Mouse (Mus musculus): ENCODE results near the gene Plxdc2. TPM values are rescaled to one million over a fixed set of nuclear protein-coding genes. Genes with fewer than 3 reads are reported as not detected.

Plxdc2 gene
- polyA plus RNA-seq, 1 experiment from 2014 or later, result 39.0 TPM

DNA sequence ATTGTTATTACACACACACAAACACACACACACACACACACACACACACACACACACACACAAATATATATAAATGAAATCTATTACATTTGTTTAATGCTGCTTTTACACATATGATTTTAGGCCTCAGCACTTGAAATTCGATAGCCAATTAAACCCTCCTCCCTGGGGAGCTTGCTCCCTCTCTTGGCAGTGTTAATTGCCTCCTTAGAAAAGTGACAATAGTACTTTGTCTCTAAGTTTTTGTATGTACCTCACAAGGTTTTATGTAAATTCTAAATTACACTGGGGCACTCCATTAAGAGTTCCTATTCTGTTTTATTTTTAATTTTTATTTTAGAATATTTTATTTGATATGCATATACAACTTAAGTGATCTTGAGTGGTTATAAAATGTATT lies 176.1 kb downstream of the Plxdc2 start:
- ATAC-seq (replicated peaks; ENCODE audit: low FRiP score, low read depth) (no peak), DNase-seq (ENCODE audit: low spot score) (no peak)
- no peaks in the 10 kb centered on the region for H3K4me1 ChIP-seq (replicated peaks; ENCODE audit: insufficient read depth, low read length)
- H3K27ac ChIP-seq, result no peak overlapping the region
- WGBS, result 53% methylated on average over 1 of the region's 1 CpGs
- no peak overlapping the region for H3K4me2 ChIP-seq (ENCODE audit: low read length)
- no peaks in the 10 kb centered on the region for H3K36me3 ChIP-seq (ENCODE audit: insufficient read depth, low read length)
- no peak overlapping the region for H3K4me3 ChIP-seq (replicated peaks; ENCODE audit: low read depth, low read length)
- H3K9me3 ChIP-seq (replicated peaks; ENCODE audit: low read length), result no peaks in the 10 kb centered on the region
- TF ChIP-seq CTCF (IDR thresholded peaks at IDR 0.05; ENCODE audit: low read depth), result no peak
- H3K9ac ChIP-seq (ENCODE audit: low read depth, low read length), result no peak overlapping the region
- H3K27me3 ChIP-seq (ENCODE audit: insufficient read depth, low read length), result no peaks in the 10 kb centered on the region

DNA sequence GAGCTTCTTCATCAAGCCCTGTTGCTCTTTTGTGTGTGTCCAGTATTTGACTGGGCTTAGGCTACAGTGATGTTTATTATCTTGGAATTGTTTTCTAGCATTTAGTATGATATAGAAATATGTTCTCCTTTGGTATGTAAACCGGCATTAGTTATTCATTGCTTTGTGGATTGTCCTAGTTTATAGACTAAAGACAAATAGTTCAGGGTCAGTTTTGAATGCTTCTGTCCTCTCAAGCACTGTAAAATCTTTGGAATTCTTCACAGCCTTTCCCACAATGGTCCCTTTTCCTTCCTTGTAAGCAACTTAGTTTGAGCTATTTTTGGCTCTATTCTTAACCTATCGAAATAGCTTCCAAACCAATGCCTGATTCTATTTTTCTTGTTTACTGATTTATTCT lies 178.5 kb downstream of the Plxdc2 start:
- H3K27me3 ChIP-seq (ENCODE audit: insufficient read depth, low read length), result no peaks in the 10 kb centered on the region
- no peaks in the 10 kb centered on the region for H3K36me3 ChIP-seq (ENCODE audit: insufficient read depth, low read length)
- ATAC-seq (replicated peaks; ENCODE audit: low FRiP score, low read depth) (no peak), DNase-seq (ENCODE audit: low spot score) (peak; percentile 50)
- no peaks in the 10 kb centered on the region for H3K9me3 ChIP-seq (replicated peaks; ENCODE audit: low read length)
- no peaks in the 10 kb centered on the region for H3K4me1 ChIP-seq (replicated peaks; ENCODE audit: insufficient read depth, low read length)
- H3K4me2 ChIP-seq (ENCODE audit: low read length), result no peak overlapping the region
- H3K27ac ChIP-seq, result no peak overlapping the region
- H3K4me3 ChIP-seq (replicated peaks; ENCODE audit: low read depth, low read length), result no peak overlapping the region
- H3K9ac ChIP-seq (ENCODE audit: low read depth, low read length), result no peak overlapping the region
- WGBS, result 65% methylated on average over 2 of the region's 2 CpGs
- no peak for TF ChIP-seq CTCF (IDR thresholded peaks at IDR 0.05; ENCODE audit: low read depth)

DNA sequence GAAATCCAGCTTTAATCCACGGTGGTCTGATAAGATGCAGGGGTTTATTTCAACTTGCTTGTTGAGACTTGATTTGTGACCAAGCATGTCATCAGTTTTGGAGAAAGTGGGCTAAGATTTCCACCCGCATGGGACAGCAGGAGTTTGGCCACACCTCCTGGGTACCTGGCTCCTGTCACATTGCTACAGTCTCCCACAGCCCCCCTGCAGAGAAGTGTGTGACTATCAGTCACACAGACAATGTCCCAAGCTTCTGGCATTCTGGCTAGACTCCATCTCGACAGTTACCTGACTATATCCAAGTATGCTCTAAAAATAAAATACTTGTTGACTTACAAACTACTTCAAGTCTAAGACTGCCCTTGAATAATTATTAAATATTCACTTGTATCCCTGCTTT lies 185.1 kb downstream of the Plxdc2 start:
- Histone ChIP-seq H3K27ac (no peak overlapping the region), H3K27me3 (ENCODE audit: insufficient read depth, low read length) (no peaks in the 10 kb centered on the region), H3K4me1 (replicated peaks; ENCODE audit: insufficient read depth, low read length) (no peaks in the 10 kb centered on the region), H3K4me3 (replicated peaks; ENCODE audit: low read depth, low read length) (no peak overlapping the region), H3K4me2 (ENCODE audit: low read length) (no peak overlapping the region), H3K36me3 (ENCODE audit: insufficient read depth, low read length) (no peaks in the 10 kb centered on the region), H3K9ac (ENCODE audit: low read depth, low read length) (no peak overlapping the region), H3K9me3 (replicated peaks; ENCODE audit: low read length) (no peaks in the 10 kb centered on the region)
- TF ChIP-seq CTCF (IDR thresholded peaks at IDR 0.05; ENCODE audit: low read depth), result no peak
- ATAC-seq (replicated peaks; ENCODE audit: low FRiP score, low read depth), result no peak
- WGBS, result 64% methylated on average over 3 of the region's 3 CpGs
- no peak for DNase-seq (ENCODE audit: low spot score)

DNA sequence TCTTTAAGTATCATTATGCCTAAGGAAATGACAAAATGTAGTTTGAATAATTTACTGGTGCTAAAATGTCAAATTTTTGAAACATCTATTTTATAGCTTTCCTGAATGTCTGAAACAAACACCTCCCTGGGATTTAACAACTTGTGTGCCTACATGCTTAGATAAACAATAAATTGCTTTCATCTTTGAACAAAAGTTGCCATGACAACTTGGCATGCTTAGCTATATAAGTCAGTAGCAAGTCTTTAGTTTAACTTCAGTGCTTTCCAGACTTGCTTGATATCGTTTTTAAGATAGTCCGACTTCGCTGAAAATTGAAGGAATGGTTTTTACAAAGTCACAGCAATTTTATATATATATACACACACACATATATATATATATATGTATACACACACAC lies 189.1 kb downstream of the Plxdc2 start:
- WGBS, result 78% methylated on average over 3 of the region's 3 CpGs
- Histone ChIP-seq H3K4me2 (ENCODE audit: low read length) (no peak overlapping the region), H3K36me3 (ENCODE audit: insufficient read depth, low read length) (no peaks in the 10 kb centered on the region), H3K4me3 (replicated peaks; ENCODE audit: low read depth, low read length) (no peak overlapping the region), H3K27me3 (ENCODE audit: insufficient read depth, low read length) (no peaks in the 10 kb centered on the region), H3K9ac (ENCODE audit: low read depth, low read length) (no peak overlapping the region), H3K4me1 (replicated peaks; ENCODE audit: insufficient read depth, low read length) (no peaks in the 10 kb centered on the region), H3K9me3 (replicated peaks; ENCODE audit: low read length) (no peaks in the 10 kb centered on the region), H3K27ac (no peak overlapping the region)
- ATAC-seq (replicated peaks; ENCODE audit: low FRiP score, low read depth), result no peak
- peak; percentile 27 for DNase-seq (ENCODE audit: low spot score)
- TF ChIP-seq CTCF (IDR thresholded peaks at IDR 0.05; ENCODE audit: low read depth), result no peak

DNA sequence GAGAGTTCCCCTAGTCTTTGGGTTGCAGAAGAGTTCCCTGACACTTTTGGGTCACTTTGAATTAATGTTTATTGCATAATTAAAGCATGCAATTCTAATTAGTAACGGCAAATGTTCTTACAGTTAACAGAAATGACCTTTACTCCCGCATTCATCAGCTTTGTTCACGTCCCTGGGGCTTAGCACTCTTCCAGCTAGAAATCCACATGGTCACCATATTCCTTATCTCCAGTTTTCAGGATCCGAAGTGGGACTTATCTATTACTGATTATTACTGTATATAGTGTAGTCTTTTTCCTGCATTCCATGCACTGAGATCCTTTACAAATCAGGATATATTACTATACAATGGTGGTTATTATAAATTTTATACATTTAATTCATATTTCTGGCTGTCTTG lies 203.2 kb downstream of the Plxdc2 start:
- WGBS, result 51% methylated on average over 4 of the region's 4 CpGs
- H3K4me2 ChIP-seq (ENCODE audit: low read length), result no peak overlapping the region
- DNase-seq (ENCODE audit: low spot score) (no peak), ATAC-seq (replicated peaks; ENCODE audit: low FRiP score, low read depth) (no peak)
- TF ChIP-seq CTCF (IDR thresholded peaks at IDR 0.05; ENCODE audit: low read depth), result no peak
- no peak overlapping the region for H3K4me3 ChIP-seq (replicated peaks; ENCODE audit: low read depth, low read length)
- H3K9me3 ChIP-seq (replicated peaks; ENCODE audit: low read length), result no peaks in the 10 kb centered on the region
- H3K9ac ChIP-seq (ENCODE audit: low read depth, low read length), result no peak overlapping the region
- no peak overlapping the region for H3K27ac ChIP-seq
- no peaks in the 10 kb centered on the region for H3K27me3 ChIP-seq (ENCODE audit: insufficient read depth, low read length)
- no peaks in the 10 kb centered on the region for H3K4me1 ChIP-seq (replicated peaks; ENCODE audit: insufficient read depth, low read length)
- no peaks in the 10 kb centered on the region for H3K36me3 ChIP-seq (ENCODE audit: insufficient read depth, low read length)

DNA sequence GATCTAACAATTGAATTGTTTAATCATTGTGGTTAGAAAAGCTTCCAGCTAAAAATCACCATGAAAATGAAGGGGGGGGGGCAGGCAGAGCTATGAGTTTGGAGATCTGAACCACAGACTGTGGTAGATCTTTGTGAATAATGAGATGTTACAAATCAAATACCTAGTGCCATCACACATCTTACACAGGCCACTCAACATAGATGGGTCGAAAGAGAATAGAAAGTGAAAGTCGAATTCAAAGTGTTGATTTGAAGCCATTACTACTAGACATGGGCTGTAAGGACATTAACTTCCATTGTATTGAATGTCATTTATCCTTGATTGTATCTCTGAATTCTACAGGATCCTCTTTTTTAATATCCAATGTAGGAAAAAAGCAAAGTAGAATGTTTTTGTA lies 212.2 kb downstream of the Plxdc2 start:
- Histone ChIP-seq H3K4me3 (replicated peaks; ENCODE audit: low read depth, low read length) (no peak overlapping the region), H3K27me3 (ENCODE audit: insufficient read depth, low read length) (no peaks in the 10 kb centered on the region), H3K9me3 (replicated peaks; ENCODE audit: low read length) (no peaks in the 10 kb centered on the region), H3K4me2 (ENCODE audit: low read length) (no peak overlapping the region), H3K9ac (ENCODE audit: low read depth, low read length) (no peak overlapping the region), H3K27ac (no peak overlapping the region), H3K36me3 (ENCODE audit: insufficient read depth, low read length) (no peaks in the 10 kb centered on the region), H3K4me1 (replicated peaks; ENCODE audit: insufficient read depth, low read length) (no peaks in the 10 kb centered on the region)
- 94% methylated on average over 2 of the region's 2 CpGs for WGBS
- no peak for TF ChIP-seq CTCF (IDR thresholded peaks at IDR 0.05; ENCODE audit: low read depth)
- DNase-seq (ENCODE audit: low spot score) (no peak), ATAC-seq (replicated peaks; ENCODE audit: low FRiP score, low read depth) (no peak)

DNA sequence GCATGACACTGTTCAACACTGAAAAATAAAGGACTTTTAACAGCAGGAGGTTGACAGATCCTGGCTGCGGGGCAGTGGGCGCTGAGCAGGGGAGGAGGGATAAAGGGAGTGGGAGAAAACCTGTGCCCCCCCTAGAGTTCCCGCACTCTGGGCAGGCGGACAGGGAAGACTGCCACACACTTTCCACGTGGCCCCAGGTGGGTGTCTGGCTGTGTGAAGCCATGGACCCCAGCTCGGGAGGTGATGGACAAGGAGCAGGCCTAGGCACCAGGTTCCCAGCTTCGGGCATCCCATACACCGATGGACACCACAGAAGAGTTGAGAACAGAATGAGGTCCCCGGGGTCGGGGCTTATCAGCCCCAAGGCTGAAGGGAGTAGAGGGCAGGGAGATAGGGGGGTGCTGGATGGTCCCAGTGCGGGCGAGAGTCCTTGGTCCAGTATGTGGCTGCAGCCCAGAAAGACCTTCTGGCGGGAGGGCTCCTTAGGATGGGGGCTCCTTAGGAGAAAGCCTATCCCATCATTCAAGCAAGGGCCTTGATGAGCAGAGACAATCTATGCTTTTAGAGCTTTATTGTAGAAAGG lies 215.2 kb downstream of the Plxdc2 start:
- Histone ChIP-seq H3K27me3 (ENCODE audit: insufficient read depth, low read length) (no peaks in the 10 kb centered on the region), H3K9ac (ENCODE audit: low read depth, low read length) (no peak overlapping the region), H3K4me3 (replicated peaks; ENCODE audit: low read depth, low read length) (no peak overlapping the region), H3K4me2 (ENCODE audit: low read length) (no peak overlapping the region), H3K36me3 (ENCODE audit: insufficient read depth, low read length) (no peaks in the 10 kb centered on the region), H3K9me3 (replicated peaks; ENCODE audit: low read length) (no peaks in the 10 kb centered on the region), H3K4me1 (replicated peaks; ENCODE audit: insufficient read depth, low read length) (no peaks in the 10 kb centered on the region), H3K27ac (no peak overlapping the region)
- no peak for TF ChIP-seq CTCF (IDR thresholded peaks at IDR 0.05; ENCODE audit: low read depth)
- DNase-seq (ENCODE audit: low spot score), result no peak
- 0 out of 2 replicates have a peak, but pooled peaks have one; percentile 25 for ATAC-seq (replicated peaks; ENCODE audit: low FRiP score, low read depth)
- 90% methylated on average over 13 of the region's 13 CpGs for WGBS
